Mouse (Mus musculus) hindbrain, embryonic 14.5 days (tissue): ENCODE data around the gene Ttyh1. TPM values are rescaled to one million over a fixed set of nuclear protein-coding genes. Genes with fewer than 3 reads are reported as not detected.

Experiments used
- ATAC-seq: fragments of 200-750 bp; cut with Nextera tagmentation; 2 replicates; pipeline ENCODE4 v1.8.0; 2017; ENCODE audit warnings: moderate number of reproducible peaks, mild to moderate bottlenecking, moderate TSS enrichment, moderate library complexity; ENCODE audit not compliant: low FRiP score
- DNase-seq: peaks from one replicate; pipeline ENCODE4 v3.0.0-alpha.2; 2015; ENCODE audit warnings: low spot score
- H3K27ac ChIP-seq: fragments of 300-500 bp; sonication (generic); 2 replicates; pipeline ENCODE4 v1.5.1; 2014; ENCODE audit warnings: mild to moderate bottlenecking, moderate library complexity
- H3K27me3 ChIP-seq: fragments of 300-500 bp; sonication (generic); 2 replicates; pipeline ENCODE4 v1.6.1; 2014; ENCODE audit warnings: mild to moderate bottlenecking, low read length, mixed read lengths; ENCODE audit not compliant: control insufficient read depth, insufficient read depth
- H3K36me3 ChIP-seq: fragments of 300-500 bp; sonication (generic); replicated peaks from 2 replicates; pipeline ENCODE4 v1.6.1; 2014; ENCODE audit not compliant: control insufficient read depth, insufficient read depth
- H3K4me1 ChIP-seq: fragments of 300-500 bp; sonication (generic); replicated peaks from 2 replicates; pipeline ENCODE4 v1.6.1; 2014; ENCODE audit warnings: antibody characterized with exemption, low read length, mixed read lengths; ENCODE audit not compliant: control insufficient read depth, insufficient read depth
- H3K4me2 ChIP-seq: fragments of 300-500 bp; sonication (generic); replicated peaks from 2 replicates; pipeline ENCODE4 v1.6.1; 2014; ENCODE audit warnings: mild to moderate bottlenecking, moderate library complexity
- H3K4me3 ChIP-seq: fragments of 300-500 bp; sonication (generic); replicated peaks from 2 replicates; pipeline ENCODE4 v1.5.1; 2014; ENCODE audit warnings: mild to moderate bottlenecking, low read length
- H3K9ac ChIP-seq: fragments of 300-500 bp; sonication (generic); 2 replicates; pipeline ENCODE4 v1.6.1; 2014
- H3K9me3 ChIP-seq: fragments of 300-500 bp; sonication (generic); 2 replicates; pipeline ENCODE4 v1.6.1; 2016; ENCODE audit warnings: low read length; ENCODE audit not compliant: control insufficient read depth
- whole genome bisulfite sequencing: fragments of 180-500 bp; shearing (Covaris S2); extraction: QIAGEN DNeasy Blood & Tissue Kit; methylation state at CpG from one replicate; pipeline ENCODE4 v1.1.7; 2014; 5-methylcytosine and 5-hydroxymethylcytosine counted together
- polyA plus RNA-seq: library from polyadenylated mRNA; unstranded; fragments of >200 nt; fragmentation: Nextera tagmentation; extraction: Ambion mirVana; gene quantifications from 2 replicates; pipeline ENCODE4 v1.2.1, GENCODE M21; 2014

Gene Ttyh1
- polyA plus RNA-seq, 1 experiment from 2014 or later, result 151 TPM

- no peak overlapping the region for H3K27ac ChIP-seq
- ATAC-seq (no peak), DNase-seq (no peak)
- WGBS, result 87% methylated on average over 4 of the region's 4 CpGs
- H3K4me1 ChIP-seq, result no peaks in the 10 kb centered on the region
- H3K9me3 ChIP-seq, result no peaks in the 10 kb centered on the region
- H3K27me3 ChIP-seq, result no peaks in the 10 kb centered on the region
- no peak overlapping the region for H3K4me3 ChIP-seq
- no peak overlapping the region for H3K4me2 ChIP-seq
- H3K9ac ChIP-seq, result no peak overlapping the region
- H3K36me3 ChIP-seq, result no peaks in the 10 kb centered on the region
Observed at GRCm38 (mm10) chr7:4087238-4087895, 31.8 kb upstream of the Ttyh1 start.

- WGBS, result 82% methylated on average over 6 of the region's 6 CpGs
Observed at GRCm38 (mm10) chr7:4087896-4088480, 31.2 kb upstream of the Ttyh1 start.

GRCm38 (mm10) chr7:4088679-4089078 is 30.5 kb upstream of the Ttyh1 start:
- WGBS, result 92% methylated on average over 2 of the region's 2 CpGs
- no peak for ATAC-seq
- H3K4me2 ChIP-seq, result no peak overlapping the region
- no peak overlapping the region for H3K4me3 ChIP-seq
- no peak overlapping the region for H3K27ac ChIP-seq
- H3K9ac ChIP-seq, result no peak overlapping the region
- no peaks in the 10 kb centered on the region for H3K27me3 ChIP-seq
- H3K4me1 ChIP-seq, result no peaks in the 10 kb centered on the region
- H3K36me3 ChIP-seq, result no peaks in the 10 kb centered on the region
- no peaks in the 10 kb centered on the region for H3K9me3 ChIP-seq
- no peak for DNase-seq

More at GRCm38 (mm10) chr7:4087896-4088480, 31.2 kb upstream of the Ttyh1 start:
- no peak for DNase-seq
- Histone ChIP-seq H3K36me3 (no peaks in the 10 kb centered on the region), H3K27me3 (no peaks in the 10 kb centered on the region), H3K9me3 (no peaks in the 10 kb centered on the region), H3K4me2 (no peak overlapping the region), H3K27ac (no peak overlapping the region), H3K9ac (no peak overlapping the region), H3K4me1 (no peaks in the 10 kb centered on the region), H3K4me3 (no peak overlapping the region)
- no peak for ATAC-seq

- H3K4me3 ChIP-seq, result no peak overlapping the region
- DNase-seq (no peak), ATAC-seq (no peak)
- no peaks in the 10 kb centered on the region for H3K27me3 ChIP-seq
- H3K4me1 ChIP-seq, result no peaks in the 10 kb centered on the region
- no peak overlapping the region for H3K4me2 ChIP-seq
- no peak overlapping the region for H3K9ac ChIP-seq
- WGBS, result 37% methylated on average over 8 of the region's 8 CpGs
- H3K27ac ChIP-seq, result no peak overlapping the region
- H3K36me3 ChIP-seq, result no peaks in the 10 kb centered on the region
- H3K9me3 ChIP-seq, result no peaks in the 10 kb centered on the region
Observed at GRCm38 (mm10) chr7:4091170-4091569, 28.0 kb upstream of the Ttyh1 start.

- Histone ChIP-seq H3K9me3 (no peaks in the 10 kb centered on the region), H3K9ac (no peak overlapping the region), H3K27me3 (no peaks in the 10 kb centered on the region), H3K36me3 (no peaks in the 10 kb centered on the region), H3K4me2 (no peak overlapping the region), H3K4me1 (no peaks in the 10 kb centered on the region), H3K27ac (no peak overlapping the region), H3K4me3 (no peak overlapping the region)
- DNase-seq (no peak), ATAC-seq (no peak)
- whole genome bisulfite sequencing, result 85% methylated on average over 2 of the region's 2 CpGs
Observed at GRCm38 (mm10) chr7:4098301-4098700, 20.9 kb upstream of the Ttyh1 start.

GRCm38 (mm10) chr7:4098832-4099231 is 20.4 kb upstream of the Ttyh1 start:
- Histone ChIP-seq H3K27ac (no peak overlapping the region), H3K27me3 (no peaks in the 10 kb centered on the region), H3K4me2 (no peak overlapping the region), H3K36me3 (no peaks in the 10 kb centered on the region), H3K4me3 (no peak overlapping the region), H3K4me1 (no peaks in the 10 kb centered on the region), H3K9ac (no peak overlapping the region), H3K9me3 (no peaks in the 10 kb centered on the region)
- no peak for DNase-seq
- ATAC-seq, result no peak
- WGBS, result 81% methylated on average over 2 of the region's 2 CpGs

- WGBS, result 80% methylated on average over 5 of the region's 5 CpGs
- no peak overlapping the region for H3K27ac ChIP-seq
- H3K36me3 ChIP-seq, result no peaks in the 10 kb centered on the region
- H3K4me2 ChIP-seq, result no peak overlapping the region
- no peaks in the 10 kb centered on the region for H3K9me3 ChIP-seq
- ATAC-seq (no peak), DNase-seq (no peak)
- no peak overlapping the region for H3K4me3 ChIP-seq
- no peaks in the 10 kb centered on the region for H3K4me1 ChIP-seq
- no peak overlapping the region for H3K9ac ChIP-seq
- H3K27me3 ChIP-seq, result no peaks in the 10 kb centered on the region
Observed at GRCm38 (mm10) chr7:4101144-4101543, 18.1 kb upstream of the Ttyh1 start.

- no peak for ATAC-seq
- peak; percentile 84 for DNase-seq
- no peaks in the 10 kb centered on the region for H3K9me3 ChIP-seq
Observed at GRCm38 (mm10) chr7:4103411-4103810, 15.8 kb upstream of the Ttyh1 start.

GRCm38 (mm10) chr7:4111766-4112165 is 7.4 kb upstream of the Ttyh1 start:
- Histone ChIP-seq H3K27me3 (no peaks in the 10 kb centered on the region), H3K9me3 (no peaks in the 10 kb centered on the region), H3K36me3 (no peaks in the 10 kb centered on the region), H3K27ac (0 out of 2 replicates have a peak overlapping the region, but pooled peaks have one; percentile 14), H3K4me3 (no peak overlapping the region), H3K4me2 (no peak overlapping the region), H3K4me1 (no peaks in the 10 kb centered on the region), H3K9ac (no peak overlapping the region)
- 45% methylated on average over 3 of the region's 3 CpGs for WGBS
- DNase-seq (no peak), ATAC-seq (no peak)

More at GRCm38 (mm10) chr7:4103411-4103810, 15.8 kb upstream of the Ttyh1 start:
- WGBS, result 14% methylated on average over 4 of the region's 4 CpGs
- no peak overlapping the region for H3K9ac ChIP-seq
- H3K4me3 ChIP-seq, result no peak overlapping the region
- H3K27ac ChIP-seq, result no peak overlapping the region
- H3K4me1 ChIP-seq, result no peaks in the 10 kb centered on the region
- no peak overlapping the region for H3K4me2 ChIP-seq
- H3K36me3 ChIP-seq, result no peaks in the 10 kb centered on the region
- H3K27me3 ChIP-seq, result no peaks in the 10 kb centered on the region
